Mouse (Mus musculus): ENCODE data around the gene Unc13b.

DNA sequence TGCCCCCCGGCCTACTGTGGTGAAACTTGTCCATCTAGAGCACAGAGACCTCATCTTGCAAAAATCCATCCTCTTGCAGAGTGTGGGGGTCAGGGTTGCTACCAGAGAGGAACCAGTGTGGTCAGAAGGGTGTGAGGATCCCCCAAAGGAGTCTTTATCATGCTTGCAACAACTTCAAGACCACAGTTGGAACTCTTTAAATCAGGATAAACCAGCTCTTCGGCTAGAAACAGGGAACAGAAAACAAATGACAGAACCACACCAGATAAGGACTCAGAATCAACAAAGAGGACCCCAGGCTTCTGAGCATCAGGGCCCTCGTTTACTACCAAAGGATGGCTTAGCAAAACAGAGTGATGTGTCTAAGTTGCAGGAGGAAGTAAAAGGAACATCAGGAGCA lies 157.7 kb downstream of the Unc13b start:
- TF ChIP-seq POLR2A (IDR thresholded peaks at IDR 0.05; ENCODE audit: control insufficient read depth, low read depth, low read length): no peak
- TF ChIP-seq CTCF (IDR thresholded peaks at IDR 0.05; ENCODE audit: control insufficient read depth, insufficient read depth, insufficient replicate concordance, low read depth, low read length): no peak

All from testis, adult 2 months (tissue).